Mouse (Mus musculus) lung, embryonic 15.5 days (tissue): ENCODE data around the gene Cmip. TPM values are rescaled to one million over a fixed set of nuclear protein-coding genes. Genes with fewer than 3 reads are reported as not detected.

Experiments used
- ATAC-seq: fragments of 200-750 bp; cut with Nextera tagmentation; 2 replicates; pipeline ENCODE4 v1.8.0; 2017; ENCODE audit warnings: moderate number of reproducible peaks, borderline replicate concordance; ENCODE audit not compliant: low FRiP score, low TSS enrichment; ENCODE audit errors: extremely low read depth
- H3K27ac ChIP-seq: fragments of 300-500 bp; sonication (generic); 2 replicates; pipeline ENCODE4 v1.5.1; 2015; ENCODE audit warnings: moderate library complexity, mild to moderate bottlenecking, inconsistent platforms
- H3K27me3 ChIP-seq: fragments of 300-500 bp; sonication (generic); 2 replicates; pipeline ENCODE4 v1.6.1; 2015; ENCODE audit warnings: inconsistent platforms
- H3K36me3 ChIP-seq: fragments of 300-500 bp; sonication (generic); 2 replicates; pipeline ENCODE4 v1.6.1; 2015; ENCODE audit warnings: inconsistent platforms
- H3K4me1 ChIP-seq: fragments of 300-500 bp; sonication (generic); 2 replicates; pipeline ENCODE4 v1.6.1; 2015; ENCODE audit warnings: inconsistent platforms
- H3K4me2 ChIP-seq: fragments of 300-500 bp; sonication (generic); 2 replicates; pipeline ENCODE4 v1.6.1; 2015; ENCODE audit warnings: inconsistent platforms, mild to moderate bottlenecking, moderate library complexity
- H3K4me3 ChIP-seq: fragments of 300-500 bp; sonication (generic); 2 replicates; pipeline ENCODE4 v1.5.1; 2015; ENCODE audit warnings: mild to moderate bottlenecking, inconsistent platforms
- H3K9ac ChIP-seq: fragments of 300-500 bp; sonication (generic); 2 replicates; pipeline ENCODE4 v1.6.1; 2015; ENCODE audit warnings: inconsistent platforms
- H3K9me3 ChIP-seq: fragments of 300-500 bp; sonication (generic); 2 replicates; pipeline ENCODE4 v1.6.1; 2016; ENCODE audit warnings: inconsistent platforms
- WGBS: fragments of 180-500 bp; shearing (Covaris S2); methylation state at CpG from one replicate; pipeline ENCODE4 v1.1.7; 2015; 5-methylcytosine and 5-hydroxymethylcytosine counted together
- polyA plus RNA-seq: library from polyadenylated mRNA; unstranded; fragments of >200 nt; fragmentation: Nextera tagmentation; extraction: Ambion mirVana; gene quantifications from 2 replicates; pipeline ENCODE4 v1.2.1, GENCODE M21; 2015

Gene Cmip
- polyA plus RNA-seq, 1 experiment from 2014 or later, result 18.8 TPM

GRCm38 (mm10) chr8:117241848-117242247, 15.0 kb upstream of the Cmip start:
- Histone ChIP-seq H3K9ac (no peak overlapping the region), H3K9me3 (no peaks in the 10 kb centered on the region), H3K4me2 (no peak overlapping the region), H3K36me3 (no peaks in the 10 kb centered on the region), H3K4me3 (no peak overlapping the region), H3K27ac (no peak overlapping the region), H3K27me3 (no peaks in the 10 kb centered on the region), H3K4me1 (no peaks in the 10 kb centered on the region)
- WGBS, result 42% methylated on average over 3 of the region's 3 CpGs
- peak; percentile 21; the same call in 1 of the 2 replicates for ATAC-seq

DNA sequence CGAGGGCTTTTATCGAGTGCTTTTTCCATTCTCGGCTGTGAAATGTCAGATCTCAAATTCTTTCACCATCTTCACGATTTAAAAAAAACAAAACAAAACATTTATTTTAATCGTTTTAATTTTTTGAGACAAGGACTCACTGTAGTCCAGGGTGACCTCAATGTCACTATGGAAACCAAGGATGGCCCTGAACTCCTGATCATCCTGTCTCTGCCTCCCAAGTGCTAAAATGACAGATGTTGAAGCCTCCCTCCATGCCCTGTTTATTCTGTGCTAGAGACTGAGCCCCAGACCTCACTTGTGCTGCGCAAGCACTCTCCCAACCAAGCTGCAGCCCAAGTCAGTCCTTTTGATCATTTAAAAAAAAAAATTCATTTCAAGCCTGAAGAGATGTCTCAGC, 14.6 kb upstream of the Cmip start:
- H3K4me3 ChIP-seq, result no peak overlapping the region
- H3K9ac ChIP-seq, result no peak overlapping the region
- H3K4me2 ChIP-seq, result no peak overlapping the region
- ATAC-seq, result no peak
- 48% methylated on average over 6 of the region's 6 CpGs for WGBS
- no peak overlapping the region for H3K27ac ChIP-seq
- H3K36me3 ChIP-seq, result no peaks in the 10 kb centered on the region
- no peaks in the 10 kb centered on the region for H3K27me3 ChIP-seq
- H3K4me1 ChIP-seq, result no peaks in the 10 kb centered on the region
- H3K9me3 ChIP-seq, result no peaks in the 10 kb centered on the region

- H3K36me3 ChIP-seq, result no peaks in the 10 kb centered on the region
- H3K27ac ChIP-seq, result no peak overlapping the region
- no peaks in the 10 kb centered on the region for H3K4me1 ChIP-seq
- H3K9me3 ChIP-seq, result no peaks in the 10 kb centered on the region
- H3K4me2 ChIP-seq, result no peak overlapping the region
- no peak overlapping the region for H3K9ac ChIP-seq
- H3K4me3 ChIP-seq, result no peak overlapping the region
- 38% methylated on average over 6 of the region's 6 CpGs for WGBS
- H3K27me3 ChIP-seq, result no peaks in the 10 kb centered on the region
- ATAC-seq, result no peak
Measured at GRCm38 (mm10) chr8:117244601-117245000, 12.3 kb upstream of the Cmip start.

- WGBS, result 65% methylated on average over 11 of the region's 11 CpGs
- Histone ChIP-seq H3K4me3 (no peak overlapping the region), H3K4me1 (no peaks in the 10 kb centered on the region), H3K36me3 (no peaks in the 10 kb centered on the region), H3K4me2 (no peak overlapping the region), H3K9me3 (no peaks in the 10 kb centered on the region), H3K27me3 (no peaks in the 10 kb centered on the region), H3K27ac (no peak overlapping the region), H3K9ac (no peak overlapping the region)
- ATAC-seq, result no peak
Measured at GRCm38 (mm10) chr8:117248341-117248740, 8.5 kb upstream of the Cmip start.

DNA sequence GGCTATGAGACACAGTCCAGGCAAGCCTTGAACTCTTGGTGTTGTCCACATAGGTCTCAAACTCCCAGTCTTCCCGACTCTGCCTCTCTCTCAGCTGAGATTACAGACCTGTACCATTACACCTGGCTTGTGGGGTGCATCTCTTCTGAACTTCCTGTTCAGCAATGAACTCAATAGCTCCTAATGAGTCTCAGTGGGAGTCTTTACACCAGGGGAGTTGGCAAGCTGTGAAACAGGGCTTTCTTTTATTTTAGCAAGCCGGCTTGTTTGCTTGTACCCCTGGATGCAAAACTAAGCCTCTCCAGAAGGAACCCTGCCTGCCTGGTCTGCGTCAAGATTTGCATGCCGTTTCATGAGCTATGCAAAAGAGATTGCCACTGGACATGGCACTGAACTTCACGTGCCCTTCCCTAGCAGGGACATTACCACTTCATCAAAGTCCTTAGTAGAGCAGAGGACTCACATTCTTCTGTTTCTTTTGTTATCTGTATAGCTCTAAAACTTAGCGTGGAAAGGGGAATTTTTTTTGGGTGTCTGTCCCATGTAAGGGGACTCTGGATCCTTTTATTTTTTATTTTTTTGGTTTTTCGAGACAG, 5.7 kb upstream of the Cmip start:
- no peak overlapping the region for H3K9ac ChIP-seq
- ATAC-seq, result no peak
- H3K4me1 ChIP-seq, result 0 out of 2 replicates have a peak, but pooled peaks cover 3% of the 10 kb centered on the region
- 48% methylated on average over 7 of the region's 7 CpGs for WGBS
- H3K4me2 ChIP-seq, result no peak overlapping the region
- H3K36me3 ChIP-seq, result no peaks in the 10 kb centered on the region
- no peak overlapping the region for H3K27ac ChIP-seq
- no peak overlapping the region for H3K4me3 ChIP-seq
- H3K27me3 ChIP-seq, result no peaks in the 10 kb centered on the region
- no peaks in the 10 kb centered on the region for H3K9me3 ChIP-seq

DNA sequence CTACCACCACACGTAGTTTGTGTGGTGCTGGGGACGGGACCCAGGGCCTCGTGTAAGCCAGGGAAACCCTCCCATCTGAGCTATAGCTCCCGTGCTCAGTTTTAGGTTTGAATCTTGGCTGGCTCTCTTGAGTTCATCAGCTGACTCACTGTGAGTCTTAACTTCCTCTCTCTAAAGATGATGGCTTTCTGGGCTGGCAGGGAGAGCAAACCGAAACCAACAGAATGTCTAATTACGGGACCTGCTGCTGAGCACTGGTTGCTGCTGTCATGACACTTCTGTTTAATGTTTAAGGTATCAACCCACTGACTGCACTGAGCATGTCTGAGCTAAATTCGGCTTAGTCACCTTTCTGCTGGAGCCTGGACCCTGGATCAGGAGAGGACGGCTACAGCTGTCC, 4.2 kb upstream of the Cmip start:
- Histone ChIP-seq H3K4me1 (0 out of 2 replicates have a peak, but pooled peaks cover 3% of the 10 kb centered on the region), H3K9ac (no peak overlapping the region), H3K4me2 (no peak overlapping the region), H3K27ac (no peak overlapping the region), H3K36me3 (no peaks in the 10 kb centered on the region), H3K4me3 (no peak overlapping the region), H3K27me3 (no peaks in the 10 kb centered on the region), H3K9me3 (no peaks in the 10 kb centered on the region)
- WGBS, result 90% methylated on average over 8 of the region's 8 CpGs
- ATAC-seq, result no peak

GRCm38 (mm10) chr8:117253390-117254269, 3.2 kb upstream of the Cmip start:
- Histone ChIP-seq H3K27ac (no peak overlapping the region), H3K9ac (no peak overlapping the region), H3K4me2 (no peak overlapping the region), H3K4me3 (no peak overlapping the region), H3K27me3 (no peaks in the 10 kb centered on the region), H3K36me3 (no peaks in the 10 kb centered on the region), H3K4me1 (peaks cover 9% of the 10 kb centered on the region), H3K9me3 (no peaks in the 10 kb centered on the region)
- WGBS, result 63% methylated on average over 17 of the region's 17 CpGs
- ATAC-seq, result no peak

DNA sequence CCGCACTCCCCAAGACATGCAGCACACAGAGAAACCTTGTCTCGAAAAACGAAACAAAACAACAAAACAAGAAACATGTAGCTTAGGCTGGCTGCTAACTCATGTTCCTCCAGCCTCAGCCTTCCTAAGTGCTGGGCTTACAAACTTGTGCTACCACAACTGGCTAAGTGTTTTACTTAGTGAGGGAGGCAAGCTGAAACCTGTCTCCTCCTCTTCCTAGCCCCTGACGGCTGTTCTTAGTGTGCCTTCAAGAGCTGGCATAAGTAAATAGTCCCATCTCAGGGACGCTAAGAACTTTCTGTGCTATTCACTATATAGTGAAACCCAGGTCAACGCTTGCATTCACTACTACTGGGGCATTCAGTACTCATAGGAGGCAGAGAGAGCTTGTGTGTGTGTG, 2.4 kb upstream of the Cmip start:
- H3K27ac ChIP-seq, result no peak overlapping the region
- no peak for ATAC-seq
- no peak overlapping the region for H3K4me2 ChIP-seq
- H3K4me3 ChIP-seq, result no peak overlapping the region
- 63% methylated on average over 6 of the region's 6 CpGs for WGBS
- H3K9ac ChIP-seq, result no peak overlapping the region
- no peaks in the 10 kb centered on the region for H3K9me3 ChIP-seq
- H3K4me1 ChIP-seq, result peaks cover 17% of the 10 kb centered on the region
- no peaks in the 10 kb centered on the region for H3K27me3 ChIP-seq
- no peaks in the 10 kb centered on the region for H3K36me3 ChIP-seq

GRCm38 (mm10) chr8:117256292-117256938, 449 bp upstream of the Cmip start:
- H3K27ac ChIP-seq, result peak overlapping the region; percentile 65
- no peaks in the 10 kb centered on the region for H3K9me3 ChIP-seq
- H3K4me3 ChIP-seq, result peak overlapping the region; percentile 87
- no peaks in the 10 kb centered on the region for H3K36me3 ChIP-seq
- H3K9ac ChIP-seq, result peak overlapping the region; percentile 87
- peak; percentile 92 for ATAC-seq
- H3K4me2 ChIP-seq, result peak overlapping the region; percentile 73
- H3K27me3 ChIP-seq, result no peaks in the 10 kb centered on the region
- peaks cover 37% of the 10 kb centered on the region for H3K4me1 ChIP-seq
- WGBS, result under 1% methylated on average over 55 of the region's 92 CpGs

DNA sequence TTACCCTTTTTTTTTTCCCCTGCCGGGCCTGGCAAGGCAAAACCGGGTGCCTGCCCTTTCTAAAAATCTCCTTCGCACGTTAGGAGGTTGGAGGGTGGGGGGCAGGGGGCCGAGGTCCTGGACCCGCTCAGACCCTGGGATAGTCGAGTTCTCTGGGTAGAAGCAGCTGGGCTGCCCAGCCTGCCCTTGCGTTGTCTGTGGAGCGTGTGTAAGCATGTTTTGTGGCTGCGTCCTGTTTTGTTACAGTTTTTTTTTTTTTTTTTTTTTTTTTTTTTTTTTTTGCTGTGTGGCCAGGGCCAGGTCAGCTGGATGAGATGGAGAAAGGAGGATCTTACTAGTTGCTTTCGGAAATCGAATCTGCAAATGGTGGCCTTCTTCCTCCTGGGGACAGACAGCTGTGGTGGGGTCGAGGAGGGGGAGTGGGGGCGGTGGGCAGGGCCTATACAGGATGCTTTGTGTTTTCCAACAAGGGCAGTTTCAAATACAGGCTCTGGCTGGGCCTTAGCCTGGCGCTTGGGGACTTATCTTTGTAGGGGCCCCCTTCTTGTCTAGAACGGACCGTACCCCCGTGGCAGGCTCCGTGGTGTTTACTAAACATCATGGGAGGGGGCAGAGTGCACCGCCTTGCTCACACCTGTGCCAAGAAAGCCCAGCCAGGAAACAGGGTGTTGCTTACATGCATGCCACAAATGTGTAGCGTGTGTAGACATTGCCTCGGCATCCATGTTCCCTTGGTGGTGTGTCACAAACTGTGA, 1.1 kb downstream of the Cmip start:
- ATAC-seq, result no peak
- no peaks in the 10 kb centered on the region for H3K27me3 ChIP-seq
- no peaks in the 10 kb centered on the region for H3K36me3 ChIP-seq
- H3K4me3 ChIP-seq, result peak overlapping the region; percentile 87
- H3K27ac ChIP-seq, result peak overlapping the region; percentile 65
- H3K4me2 ChIP-seq, result peak overlapping the region; percentile 73
- WGBS, result 3% methylated on average over 20 of the region's 22 CpGs
- H3K9me3 ChIP-seq, result no peaks in the 10 kb centered on the region
- H3K4me1 ChIP-seq, result peaks cover 52% of the 10 kb centered on the region
- H3K9ac ChIP-seq, result peak overlapping the region; percentile 87

- Histone ChIP-seq H3K27me3 (no peaks in the 10 kb centered on the region), H3K9ac (peak overlapping the region; percentile 87), H3K4me2 (peak overlapping the region; percentile 73), H3K4me3 (peak overlapping the region; percentile 87), H3K9me3 (no peaks in the 10 kb centered on the region), H3K27ac (peak overlapping the region; percentile 65), H3K4me1 (peaks cover 53% of the 10 kb centered on the region), H3K36me3 (no peaks in the 10 kb centered on the region)
- WGBS, result 24% methylated on average over 6 of the region's 6 CpGs
- no peak for ATAC-seq
Measured at GRCm38 (mm10) chr8:117258576-117259040, 1.7 kb downstream of the Cmip start.
